Mouse (Mus musculus): Measurements from ENCODE around the gene Hoxb7. TPM values are rescaled to one million over a fixed set of nuclear protein-coding genes. Genes with fewer than 3 reads are reported as not detected.

Hoxb7 gene
- polyA plus RNA-seq, 1 experiment: 1.5 TPM

GRCm38 (mm10) chr11:96336597-96336996 lies 50.2 kb downstream of the Hoxb7 start:
- Histone ChIP-seq H3K27ac (ENCODE audit: insufficient read depth, low read depth, low read length) (no peak overlapping the region), H3K27me3 (ENCODE audit: control insufficient read depth, insufficient read depth, low read length) (peaks cover 13% of the 10 kb centered on the region), H3K4me1 (ENCODE audit: control insufficient read depth, insufficient read depth, insufficient read length, low read length) (peaks cover 2% of the 10 kb centered on the region; the same call in 1 of the 2 replicates), H3K36me3 (ENCODE audit: control insufficient read depth, insufficient read depth, low read length) (no peaks in the 10 kb centered on the region), H3K4me3 (ENCODE audit: low read depth, low read length) (no peak overlapping the region)
- 27% methylated on average over 2 of the region's 2 CpGs for whole genome bisulfite sequencing
- no peak for TF ChIP-seq CTCF (IDR thresholded peaks at IDR 0.05; ENCODE audit: extremely low read depth, insufficient read length, insufficient replicate concordance, low read depth, low read length)
- no peak for TF ChIP-seq POLR2A (IDR thresholded peaks at IDR 0.05; ENCODE audit: low read depth, low read length)

GRCm38 (mm10) chr11:96337026-96337425 lies 50.6 kb downstream of the Hoxb7 start:
- TF ChIP-seq POLR2A (IDR thresholded peaks at IDR 0.05; ENCODE audit: low read depth, low read length) (no peak), CTCF (IDR thresholded peaks at IDR 0.05; ENCODE audit: extremely low read depth, insufficient read length, insufficient replicate concordance, low read depth, low read length) (no peak)
- no peak overlapping the region for H3K4me3 ChIP-seq (ENCODE audit: low read depth, low read length)
- H3K36me3 ChIP-seq (ENCODE audit: control insufficient read depth, insufficient read depth, low read length): no peaks in the 10 kb centered on the region
- no peak overlapping the region for H3K27ac ChIP-seq (ENCODE audit: insufficient read depth, low read depth, low read length)
- H3K27me3 ChIP-seq (ENCODE audit: control insufficient read depth, insufficient read depth, low read length): peaks cover 18% of the 10 kb centered on the region
- 50% methylated on average over 6 of the region's 6 CpGs for WGBS
- peaks cover 2% of the 10 kb centered on the region; the same call in 1 of the 2 replicates for H3K4me1 ChIP-seq (ENCODE audit: control insufficient read depth, insufficient read depth, insufficient read length, low read length)

- TF ChIP-seq CTCF (IDR thresholded peaks at IDR 0.05; ENCODE audit: extremely low read depth, insufficient read length, insufficient replicate concordance, low read depth, low read length) (no peak), POLR2A (IDR thresholded peaks at IDR 0.05; ENCODE audit: low read depth, low read length) (no peak)
- Histone ChIP-seq H3K36me3 (ENCODE audit: control insufficient read depth, insufficient read depth, low read length) (no peaks in the 10 kb centered on the region), H3K4me3 (ENCODE audit: low read depth, low read length) (no peak overlapping the region), H3K27ac (ENCODE audit: insufficient read depth, low read depth, low read length) (peak overlapping the region; percentile 35), H3K4me1 (ENCODE audit: control insufficient read depth, insufficient read depth, insufficient read length, low read length) (peaks cover 2% of the 10 kb centered on the region; the same call in 1 of the 2 replicates), H3K27me3 (ENCODE audit: control insufficient read depth, insufficient read depth, low read length) (peaks cover 32% of the 10 kb centered on the region)
- 73% methylated on average over 7 of the region's 7 CpGs for WGBS
Measured at GRCm38 (mm10) chr11:96338957-96339855, 52.8 kb downstream of the Hoxb7 start.

Other genes starting within 250 kb of the Hoxb7 start
- gene Ube2z, start 221.2 kb upstream of the Hoxb7 start, polyA plus RNA-seq (2012; rRNA removed): 12.1 and 23.0 TPM in 2 replicates
- 732 and 1,031 TPM in 2 replicates for gene Atp5g1, start 211.0 kb upstream of the Hoxb7 start, polyA plus RNA-seq (2012; rRNA removed)
- gene Calcoco2, start 174.7 kb upstream of the Hoxb7 start, polyA plus RNA-seq (2012; rRNA removed): not detected in 2 replicates
- gene Ttll6, start 152.8 kb upstream of the Hoxb7 start, polyA plus RNA-seq (2012; rRNA removed): 0.11 TPM in 1 of 2 replicates, not detected in the other
- 0.11 and 0.25 TPM in 2 replicates for gene Hoxb13, start 92.3 kb upstream of the Hoxb7 start, polyA plus RNA-seq (2012; rRNA removed)
- 0.14 TPM in 1 of 2 replicates, not detected in the other for gene Hoxb9, start 15.2 kb upstream of the Hoxb7 start, polyA plus RNA-seq (2012; rRNA removed)
- 0.38 and 5.3 TPM in 2 replicates for gene Hoxb8, start 4.7 kb upstream of the Hoxb7 start, polyA plus RNA-seq (2012; rRNA removed)
- gene Hoxb6, start 5.9 kb downstream of the Hoxb7 start, polyA plus RNA-seq (2012; rRNA removed): 1.0 and 8.3 TPM in 2 replicates
- gene Hoxb5, start 16.7 kb downstream of the Hoxb7 start, polyA plus RNA-seq (2012; rRNA removed): 1.8 and 3.2 TPM in 2 replicates
- gene Hoxb4, start 31.6 kb downstream of the Hoxb7 start, polyA plus RNA-seq (2012; rRNA removed): 1.4 and 2.9 TPM in 2 replicates
- 3.5 and 5.5 TPM in 2 replicates for gene Hoxb3, start 36.7 kb downstream of the Hoxb7 start, polyA plus RNA-seq (2012; rRNA removed)
- gene Hoxb2, start 63.9 kb downstream of the Hoxb7 start, polyA plus RNA-seq (2012; rRNA removed): 9.9 TPM in 2 replicates
- not detected in 2 replicates for gene Hoxb1, start 79.1 kb downstream of the Hoxb7 start, polyA plus RNA-seq (2012; rRNA removed)
- 1.7 and 3.0 TPM in 2 replicates for gene Skap1, start 178.0 kb downstream of the Hoxb7 start, polyA plus RNA-seq (2012; rRNA removed)